In genomic region chr2:167941745-167942176, GRCm38 (mm10) we compare ENCODE assay signal across 9 mouse cellular contexts. TPM values are rescaled to one million over a fixed set of nuclear protein-coding genes. Genes with fewer than 3 reads are reported as not detected.
DNase-seq lines count a peak whose midpoint lies in the region; ATAC-seq lines count a peak whose summit lies in the region.
"Had no signal": no experiment of that assay in that cellular context is flagged by ENCODE, and none has a peak within 500 bp of the region (broad histone marks: within the 10 kb centered on the region; RNA-seq: fewer than 3 reads in every experiment).

No protein-coding gene starts in this region.

- 0 out of 2 replicates have a peak overlapping the region, but pooled peaks have one; percentile 3 for H3K9ac ChIP-seq in kidney, embryonic 15.5 days
- H3K9ac ChIP-seq in hindbrain, embryonic 13.5 days, result 0 out of 2 replicates have a peak overlapping the region, but pooled peaks have one; percentile 35
- H3K9ac ChIP-seq in neural tube, embryonic 14.5 days (replicated peaks; ENCODE audit: low read depth, low read length), result 0 out of 2 replicates have a peak overlapping the region, but pooled peaks have one; percentile 22
- H3K9ac ChIP-seq: neural tube, embryonic 12.5 days had no signal

- no peaks in the 10 kb centered on the region for H3K9me3 ChIP-seq in kidney, embryonic 15.5 days (replicated peaks)
- no peaks in the 10 kb centered on the region for H3K9me3 ChIP-seq in hindbrain, embryonic 13.5 days
- H3K9me3 ChIP-seq in neural tube, embryonic 14.5 days (ENCODE audit: control insufficient read depth, low read length), result no peaks in the 10 kb centered on the region
- H3K9me3 ChIP-seq: neural tube, embryonic 12.5 days had no signal

- no peaks in the 10 kb centered on the region for H3K27me3 ChIP-seq in kidney, embryonic 15.5 days
- H3K27me3 ChIP-seq in hindbrain, embryonic 13.5 days, result no peaks in the 10 kb centered on the region
- no peaks in the 10 kb centered on the region for H3K27me3 ChIP-seq in neural tube, embryonic 14.5 days (ENCODE audit: control insufficient read depth, insufficient read depth, low read length)
- H3K27me3 ChIP-seq: neural tube, embryonic 12.5 days had no signal

- DNase-seq in kidney, postnatal 14 days, result no peak
- DNase-seq in adipocyte (ENCODE audit: low spot score), result no peak
- no peak for DNase-seq in frontal cortex, postnatal 36 days (ENCODE audit: low spot score in 2 of 2)

- WGBS in kidney, embryonic 15.5 days, result 51% methylated on average over 6 of the region's 6 CpGs
- 41% methylated on average over 6 of the region's 6 CpGs for WGBS in hindbrain, embryonic 13.5 days
- 43% methylated on average over 6 of the region's 6 CpGs for WGBS in neural tube, embryonic 14.5 days

- H3K4me3 ChIP-seq in kidney, embryonic 15.5 days (replicated peaks), result no peak overlapping the region
- no peak overlapping the region for H3K4me3 ChIP-seq in brown adipose tissue, adult 24 weeks (ENCODE audit: insufficient read depth, low read depth, low read length)
- H3K4me3 ChIP-seq in hindbrain, embryonic 13.5 days, result no peak overlapping the region
- no peak overlapping the region for H3K4me3 ChIP-seq in neural tube, embryonic 14.5 days (ENCODE audit: low read depth, low read length)
- H3K4me3 ChIP-seq: neural tube, embryonic 12.5 days had no signal

- ATAC-seq in kidney, embryonic 15.5 days (replicated peaks; ENCODE audit: low FRiP score), result no peak
- ATAC-seq in hindbrain, embryonic 13.5 days (ENCODE audit: low FRiP score), result no peak
- ATAC-seq in neural tube, embryonic 14.5 days (ENCODE audit: low read depth), result no peak
- no peak for ATAC-seq in erythroid progenitor cell, adult 5-6 weeks (replicated peaks; ENCODE audit: low FRiP score, poor library complexity, severe bottlenecking)

- peak overlapping the region; percentile 70 for H3K27ac ChIP-seq in kidney, embryonic 15.5 days
- H3K27ac ChIP-seq in brown adipose tissue, adult 24 weeks (replicated peaks; ENCODE audit: low read depth, low read length), result peak overlapping the region; percentile 59
- H3K27ac ChIP-seq in hindbrain, embryonic 13.5 days, result peak overlapping the region; percentile 83
- peak overlapping the region; percentile 55; the same call in 1 of the 2 replicates for H3K27ac ChIP-seq in neural tube, embryonic 14.5 days (ENCODE audit: low read depth, low read length)
- H3K27ac ChIP-seq: neural tube, embryonic 12.5 days had no signal

- no peak overlapping the region for H3K4me2 ChIP-seq in kidney, embryonic 15.5 days
- H3K4me2 ChIP-seq in hindbrain, embryonic 13.5 days, result peak overlapping the region; percentile 19; the same call in 1 of the 2 replicates
- H3K4me2 ChIP-seq in neural tube, embryonic 14.5 days (ENCODE audit: low read depth, low read length), result no peak overlapping the region
- H3K4me2 ChIP-seq: neural tube, embryonic 12.5 days had no signal

- peaks cover 51% of the 10 kb centered on the region for H3K4me1 ChIP-seq in kidney, embryonic 15.5 days
- peaks cover 42% of the 10 kb centered on the region for H3K4me1 ChIP-seq in brown adipose tissue, adult 24 weeks (ENCODE audit: control insufficient read depth, insufficient read depth, insufficient read length, low read length)
- peaks cover 90% of the 10 kb centered on the region for H3K4me1 ChIP-seq in hindbrain, embryonic 13.5 days (replicated peaks)
- H3K4me1 ChIP-seq in neural tube, embryonic 14.5 days (ENCODE audit: control insufficient read depth, insufficient read depth, low read length), result peaks cover 51% of the 10 kb centered on the region

- no peaks in the 10 kb centered on the region for H3K36me3 ChIP-seq in kidney, embryonic 15.5 days
- H3K36me3 ChIP-seq in hindbrain, embryonic 13.5 days, result no peaks in the 10 kb centered on the region
- no peaks in the 10 kb centered on the region for H3K36me3 ChIP-seq in neural tube, embryonic 14.5 days (ENCODE audit: control insufficient read depth, insufficient read depth, low read length)
- H3K36me3 ChIP-seq: neural tube, embryonic 12.5 days had no signal

RNA-seq across cellular contexts. Expression of gene Ptpn1, which starts 9.9 kb away (rescaled TPM):
- polyA plus RNA-seq in kidney, embryonic 15.5 days (2015; fragmentation: Nextera tagmentation; extraction: Ambion mirVana), result 57.4 and 71.2 TPM in 2 replicates
- polyA plus RNA-seq in brown adipose tissue, adult 24 weeks (2012; ENCODE audit: insufficient read depth, insufficient read length, missing spikeins), result 7.6 and 16.2 TPM in 2 replicates
- 96.3 and 98.0 TPM in 2 replicates for polyA plus RNA-seq in hindbrain, embryonic 13.5 days (2015; fragmentation: Nextera tagmentation; extraction: Ambion mirVana)
- 57.9 and 77.8 TPM in 2 replicates for polyA plus RNA-seq in neural tube, embryonic 14.5 days (2014; fragmentation: Nextera tagmentation; extraction: Ambion mirVana)
- total RNA-seq in erythroid progenitor cell, adult 5-6 weeks (2015; ENCODE audit: low replicate concordance), result 5.0 and 6.1 TPM in 2 replicates
- total RNA-seq in erythroid progenitor cell, adult 5-6 weeks (2017; ENCODE audit: low replicate concordance), result 4.3 and 13.9 TPM in 2 replicates
